Mouse (Mus musculus): Measurements from ENCODE around the gene Ltb4r2.

DNA sequence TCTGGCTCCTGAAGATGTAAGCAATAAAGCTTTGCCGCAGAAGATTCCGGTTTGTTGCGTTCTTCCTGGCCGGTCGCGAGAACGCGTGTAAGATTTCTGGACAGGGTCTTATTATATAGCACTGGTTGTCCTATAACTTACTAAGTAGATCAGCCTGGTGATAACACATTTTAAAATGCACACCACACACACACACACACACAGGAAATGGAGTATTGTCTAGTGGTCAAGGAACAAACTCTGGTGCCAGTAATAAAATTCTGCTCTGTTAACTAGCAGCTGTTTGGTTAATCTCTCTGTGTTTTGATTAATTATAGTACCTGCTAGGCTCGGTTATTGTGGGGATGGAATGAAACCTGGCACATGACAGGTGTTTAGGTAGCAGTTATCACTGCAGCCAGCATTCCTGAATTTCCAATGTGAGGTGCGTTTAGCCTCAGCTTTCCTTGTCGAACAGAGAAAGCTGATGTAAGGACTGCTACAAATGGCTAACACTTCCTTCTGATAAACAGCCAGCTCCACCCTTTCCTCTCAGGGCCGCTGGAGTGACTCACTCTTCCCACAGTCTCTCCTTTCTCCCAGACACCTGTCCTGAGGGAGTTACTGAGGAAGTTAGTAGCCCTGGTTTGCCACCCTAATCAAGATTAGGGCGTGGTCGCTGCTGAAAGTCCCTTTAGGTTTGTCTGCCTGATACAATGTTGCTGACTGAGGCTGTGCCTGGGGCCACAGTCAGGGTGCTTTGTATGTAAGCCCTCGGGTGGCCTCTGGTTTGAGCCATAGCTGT, 34.3 kb downstream of the Ltb4r2 start:
- no peak for TF ChIP-seq CTCF (IDR thresholded peaks at IDR 0.05)
- TF ChIP-seq EP300 (IDR thresholded peaks at IDR 0.05; ENCODE audit: insufficient read depth, low read depth, low read length): peak; percentile 68
- TF ChIP-seq POLR2A (IDR thresholded peaks at IDR 0.05; ENCODE audit: insufficient read depth, low read depth, low read length): no peak

Data from heart, adult 2 months (tissue).